Mouse (Mus musculus) T-helper 2 cell (primary cell): ENCODE measurements at regions not wholly inside any gene's neighbourhood (a gene's known extent, or its start where the extent isn't known, plus 50 kb on each side); places are given as distances from the start of the nearest gene placed in this dataset.

Experiments
- in situ Hi-C: fragments of 300-600 bp; cut with MboI, MseI; formaldehyde crosslinking; loops from one replicate; pipeline ENCODE4 v1.15.1; 2025; ENCODE audit warnings: high pct_unique_total_duplicates

DNA sequence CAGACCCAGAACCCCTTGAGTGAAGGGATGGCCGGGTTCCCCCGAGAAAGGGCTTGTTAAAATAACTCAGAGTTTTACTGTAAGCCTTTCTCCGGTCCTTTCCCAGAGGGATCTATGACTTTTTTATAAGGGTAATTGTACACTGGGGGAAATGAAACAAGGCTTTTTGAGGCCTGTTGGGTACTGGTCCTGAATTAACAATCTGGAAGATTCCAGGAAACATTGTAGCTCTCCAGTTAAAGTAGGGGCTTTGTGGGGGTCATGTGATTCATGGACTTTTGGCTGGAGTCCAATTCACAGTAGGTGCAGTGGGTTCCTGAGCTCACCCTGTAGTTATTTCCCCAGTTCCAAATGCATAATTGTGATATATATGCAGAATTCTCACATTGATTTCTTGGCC, 77.1 kb upstream of the Fndc3a start:
- in situ Hi-C loops: no loop called here

DNA sequence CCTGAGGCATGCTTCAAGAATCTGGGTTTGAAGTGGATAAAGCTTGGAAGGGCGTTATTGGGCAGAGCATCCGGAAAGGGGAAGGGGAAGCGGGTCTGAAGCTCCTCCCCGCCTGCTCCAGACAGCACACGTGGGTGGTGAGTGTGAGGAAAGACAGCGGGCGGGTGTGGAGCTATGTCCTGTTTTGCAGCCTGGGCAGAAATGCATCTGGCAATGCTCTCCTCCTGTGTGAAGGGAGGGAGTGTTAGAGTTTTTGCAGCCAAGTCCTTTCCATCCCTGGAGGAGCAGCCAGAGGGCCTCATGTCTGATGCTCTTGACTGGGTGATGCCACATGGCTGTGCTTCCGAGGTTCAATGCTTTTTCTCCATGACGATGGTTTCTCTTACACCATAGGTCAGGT, 73.4 kb upstream of the Fndc3a start:
- in situ Hi-C loops: no loop called here

DNA sequence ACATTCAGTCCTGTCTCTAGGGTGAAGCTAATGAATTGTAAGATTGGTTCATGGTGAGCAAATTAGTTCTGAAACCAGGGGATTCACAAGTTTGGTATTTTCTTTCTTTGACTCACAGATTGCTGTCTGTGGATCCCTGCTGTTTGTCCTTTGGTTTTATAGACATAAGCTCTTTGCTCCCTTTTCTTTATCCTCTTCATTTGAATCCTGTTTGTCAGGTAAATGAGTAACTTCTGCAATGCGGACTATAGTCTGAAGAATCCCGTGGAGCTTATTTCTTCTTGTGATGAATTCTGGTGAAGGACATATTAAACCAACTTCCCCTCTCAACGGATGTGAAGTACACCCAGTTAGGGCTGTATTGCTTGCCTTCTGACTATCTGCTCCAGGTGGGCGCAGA, 69.6 kb upstream of the Fndc3a start:
- in situ Hi-C loops: no loop called here

DNA sequence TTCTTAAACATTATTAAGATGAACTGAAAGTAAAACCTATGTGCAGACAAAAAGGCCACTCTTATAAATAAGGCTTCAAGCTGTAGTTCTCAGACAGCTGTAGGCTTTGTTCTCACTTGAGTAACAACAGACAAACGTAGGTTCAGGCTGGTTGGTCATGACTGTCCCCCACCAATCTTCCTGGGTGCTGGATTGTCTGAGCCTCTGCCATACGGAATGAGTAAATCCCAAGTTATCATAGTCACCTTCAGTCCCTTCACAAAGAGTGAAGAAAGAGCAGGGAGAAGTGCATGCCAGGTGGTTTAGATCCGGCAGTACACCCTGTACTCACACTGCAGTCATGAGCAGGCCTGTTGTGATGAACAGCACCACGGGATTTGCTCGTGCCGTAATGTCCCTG, 69.0 kb upstream of the Fndc3a start:
- in situ Hi-C loops: no loop called here

DNA sequence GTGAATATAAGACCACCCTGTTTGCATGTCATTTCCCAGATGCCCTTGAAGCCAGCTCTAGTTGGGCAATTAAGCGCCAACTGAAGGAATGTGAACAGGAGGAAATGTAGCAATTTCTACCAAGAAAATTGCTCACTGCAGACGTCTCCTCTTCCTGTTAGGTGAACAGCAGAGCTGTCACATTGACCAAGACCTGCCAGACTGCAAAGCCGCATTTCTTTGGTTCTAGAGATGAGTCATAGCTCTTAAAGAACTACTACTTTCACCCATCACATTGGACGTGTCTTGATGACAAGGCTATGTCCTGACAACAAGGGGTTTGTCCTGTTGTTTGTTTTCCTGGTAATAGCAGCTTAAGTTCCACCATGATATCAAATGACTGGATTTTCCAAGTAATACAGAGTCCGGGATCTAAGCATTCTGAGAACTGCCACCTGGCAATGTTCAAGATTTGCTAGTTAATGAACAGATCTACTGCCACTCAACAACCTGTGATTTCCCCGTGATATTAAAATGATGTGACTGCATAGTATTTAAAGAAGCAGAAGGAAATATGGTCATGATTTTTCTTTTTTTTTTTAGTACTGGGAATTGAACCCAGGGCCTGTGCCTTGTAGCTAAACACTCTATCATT, 68.2 kb upstream of the Fndc3a start:
- in situ Hi-C loops: no loop called here

DNA sequence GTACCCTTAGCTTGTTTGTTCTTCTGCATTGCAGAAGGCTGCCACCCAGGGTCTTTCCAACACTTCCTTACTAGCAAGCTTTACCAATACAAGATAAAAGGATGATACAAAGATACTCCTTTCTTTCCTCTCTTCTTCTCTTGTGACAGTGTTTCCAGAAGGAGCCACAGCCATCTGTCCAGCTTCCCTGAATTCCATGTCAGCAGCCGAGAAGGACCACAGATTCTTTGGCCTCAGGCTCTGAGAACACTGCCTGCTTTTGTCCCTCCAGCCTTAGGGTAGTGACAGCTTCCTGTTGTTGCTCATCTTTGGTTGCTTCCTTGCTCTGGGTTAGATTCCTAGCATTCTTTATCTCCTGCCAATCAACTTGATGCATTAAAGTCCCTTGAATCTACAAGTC, 60.4 kb upstream of the Fndc3a start:
- in situ Hi-C loops: no loop called here

DNA sequence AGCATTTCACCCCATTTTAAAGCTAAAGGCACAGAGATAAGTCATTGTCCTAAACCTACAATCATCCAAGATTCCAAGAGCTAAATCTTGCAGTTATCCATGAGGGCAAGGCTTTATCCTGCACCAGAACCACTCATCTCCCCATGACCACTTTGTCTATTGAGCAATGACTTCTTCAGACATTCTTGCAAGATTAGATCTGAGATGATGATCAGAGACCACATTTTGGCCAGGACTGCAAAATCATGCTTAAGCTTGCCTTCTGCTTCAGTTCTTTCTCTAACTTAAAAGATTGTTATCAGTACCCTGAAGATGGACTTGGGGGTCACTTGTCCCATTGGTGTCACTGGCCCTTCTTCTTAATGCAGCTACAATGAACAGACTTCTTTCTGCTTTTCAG, 50.3 kb upstream of the Fndc3a start:
- in situ Hi-C loops: no loop called here
